Mouse (Mus musculus): Measurements from ENCODE around the gene Nkg7.

- TF ChIP-seq CTCF (IDR thresholded peaks at IDR 0.05; ENCODE audit: borderline replicate concordance, extremely low read depth, insufficient read depth, insufficient read length) (no peak), POLR2A (IDR thresholded peaks at IDR 0.05; ENCODE audit: borderline replicate concordance, extremely low read depth, insufficient read depth, insufficient read length, poor library complexity, severe bottlenecking) (no peak)
Measured at GRCm38 (mm10) chr7:43476376-43476775, 39.5 kb downstream of the Nkg7 start.

Measured in brain, embryonic 14.5 days (tissue).